Mouse (Mus musculus): Measurements from ENCODE around the gene Hhatl. TPM values are rescaled to one million over a fixed set of nuclear protein-coding genes. Genes with fewer than 3 reads are reported as not detected.
A peak's percentile ranks its signal among the peaks of the same experiment; 100 is the strongest.

Hhatl gene
- polyA plus RNA-seq, 1 experiment from 2014 or later: not detected

GRCm38 (mm10) chr9:121786359-121786758 is 5.9 kb downstream of the Hhatl start:
- H3K4me3 ChIP-seq (ENCODE audit: low read depth, low read length): no peak overlapping the region
- 95% methylated on average over 2 of the region's 2 CpGs for WGBS
- no peaks in the 10 kb centered on the region for H3K36me3 ChIP-seq (ENCODE audit: control insufficient read depth, insufficient read depth, low read length)
- ATAC-seq (ENCODE audit: low FRiP score) (no peak), DNase-seq (ENCODE audit: low spot score) (no peak)
- no peaks in the 10 kb centered on the region for H3K9me3 ChIP-seq (ENCODE audit: control insufficient read depth, low read length)
- no peaks in the 10 kb centered on the region for H3K4me1 ChIP-seq (replicated peaks; ENCODE audit: control insufficient read depth, insufficient read depth, low read length)
- H3K27ac ChIP-seq (ENCODE audit: low read depth, low read length): no peak overlapping the region
- H3K27me3 ChIP-seq (ENCODE audit: control insufficient read depth, insufficient read depth, low read length): no peaks in the 10 kb centered on the region
- H3K9ac ChIP-seq (ENCODE audit: low read depth, low read length): no peak overlapping the region
- H3K4me2 ChIP-seq (replicated peaks; ENCODE audit: low read depth, low read length): no peak overlapping the region

GRCm38 (mm10) chr9:121785261-121785660 is 7.0 kb downstream of the Hhatl start:
- Histone ChIP-seq H3K27me3 (ENCODE audit: control insufficient read depth, insufficient read depth, low read length) (no peaks in the 10 kb centered on the region), H3K4me1 (replicated peaks; ENCODE audit: control insufficient read depth, insufficient read depth, low read length) (no peaks in the 10 kb centered on the region), H3K4me2 (replicated peaks; ENCODE audit: low read depth, low read length) (no peak overlapping the region), H3K4me3 (ENCODE audit: low read depth, low read length) (no peak overlapping the region), H3K36me3 (ENCODE audit: control insufficient read depth, insufficient read depth, low read length) (no peaks in the 10 kb centered on the region), H3K9me3 (ENCODE audit: control insufficient read depth, low read length) (no peaks in the 10 kb centered on the region), H3K27ac (ENCODE audit: low read depth, low read length) (no peak overlapping the region), H3K9ac (ENCODE audit: low read depth, low read length) (no peak overlapping the region)
- DNase-seq (ENCODE audit: low spot score) (no peak), ATAC-seq (ENCODE audit: low FRiP score) (no peak)
- WGBS: 89% methylated on average over 8 of the region's 8 CpGs

- WGBS: 91% methylated on average over 12 of the region's 12 CpGs
- no peak overlapping the region for H3K9ac ChIP-seq (ENCODE audit: low read depth, low read length)
- DNase-seq (ENCODE audit: low spot score): no peak
- no peak overlapping the region for H3K27ac ChIP-seq (ENCODE audit: low read depth, low read length)
- H3K4me2 ChIP-seq (replicated peaks; ENCODE audit: low read depth, low read length): no peak overlapping the region
- no peaks in the 10 kb centered on the region for H3K36me3 ChIP-seq (ENCODE audit: control insufficient read depth, insufficient read depth, low read length)
- H3K4me3 ChIP-seq (ENCODE audit: low read depth, low read length): no peak overlapping the region
- 0 out of 2 replicates have a peak, but pooled peaks cover under 1% of the 10 kb centered on the region for H3K27me3 ChIP-seq (ENCODE audit: control insufficient read depth, insufficient read depth, low read length)
- ATAC-seq (ENCODE audit: low FRiP score): no peak
- H3K4me1 ChIP-seq (replicated peaks; ENCODE audit: control insufficient read depth, insufficient read depth, low read length): no peaks in the 10 kb centered on the region
- H3K9me3 ChIP-seq (ENCODE audit: control insufficient read depth, low read length): no peaks in the 10 kb centered on the region
Measured at GRCm38 (mm10) chr9:121784801-121785200, 7.5 kb downstream of the Hhatl start.

DNA sequence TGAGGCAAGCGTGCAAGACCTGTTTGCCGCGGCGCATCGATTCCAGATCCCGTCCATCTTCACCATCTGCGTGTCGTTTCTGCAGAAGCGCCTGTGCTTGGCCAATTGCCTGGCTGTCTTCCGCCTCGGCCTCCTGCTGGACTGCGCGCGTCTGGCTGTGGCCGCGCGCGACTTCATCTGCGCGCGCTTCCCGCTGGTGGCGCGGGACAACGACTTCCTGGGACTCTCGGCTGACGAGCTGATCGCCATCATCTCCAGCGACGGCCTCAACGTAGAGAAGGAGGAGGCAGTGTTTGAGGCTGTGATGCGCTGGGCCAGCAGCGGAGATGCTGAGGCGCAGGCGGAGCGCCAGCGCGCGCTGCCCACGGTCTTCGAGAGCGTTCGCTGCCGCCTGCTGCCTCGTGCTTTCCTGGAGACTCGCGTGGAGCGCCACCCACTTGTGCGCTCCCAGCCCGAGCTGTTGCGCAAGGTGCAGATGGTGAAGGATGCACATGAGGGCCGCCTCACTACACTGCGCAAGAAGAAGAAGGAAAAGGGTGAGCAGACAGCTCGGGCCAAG is 14.2 kb downstream of the Hhatl start:
- peak; percentile 50 for DNase-seq (ENCODE audit: low spot score)
- Histone ChIP-seq H3K4me3 (ENCODE audit: low read depth, low read length) (peak overlapping the region; percentile 26), H3K27ac (ENCODE audit: low read depth, low read length) (no peak overlapping the region), H3K4me2 (replicated peaks; ENCODE audit: low read depth, low read length) (peak overlapping the region; percentile 57), H3K4me1 (replicated peaks; ENCODE audit: control insufficient read depth, insufficient read depth, low read length) (no peaks in the 10 kb centered on the region; the same call in 1 of the 2 replicates), H3K36me3 (ENCODE audit: control insufficient read depth, insufficient read depth, low read length) (no peaks in the 10 kb centered on the region), H3K27me3 (ENCODE audit: control insufficient read depth, insufficient read depth, low read length) (peaks cover 33% of the 10 kb centered on the region), H3K9ac (ENCODE audit: low read depth, low read length) (no peak overlapping the region), H3K9me3 (ENCODE audit: control insufficient read depth, low read length) (no peaks in the 10 kb centered on the region)
- no peak for ATAC-seq (ENCODE audit: low FRiP score)
- 17% methylated on average over 54 of the region's 54 CpGs for WGBS

DNA sequence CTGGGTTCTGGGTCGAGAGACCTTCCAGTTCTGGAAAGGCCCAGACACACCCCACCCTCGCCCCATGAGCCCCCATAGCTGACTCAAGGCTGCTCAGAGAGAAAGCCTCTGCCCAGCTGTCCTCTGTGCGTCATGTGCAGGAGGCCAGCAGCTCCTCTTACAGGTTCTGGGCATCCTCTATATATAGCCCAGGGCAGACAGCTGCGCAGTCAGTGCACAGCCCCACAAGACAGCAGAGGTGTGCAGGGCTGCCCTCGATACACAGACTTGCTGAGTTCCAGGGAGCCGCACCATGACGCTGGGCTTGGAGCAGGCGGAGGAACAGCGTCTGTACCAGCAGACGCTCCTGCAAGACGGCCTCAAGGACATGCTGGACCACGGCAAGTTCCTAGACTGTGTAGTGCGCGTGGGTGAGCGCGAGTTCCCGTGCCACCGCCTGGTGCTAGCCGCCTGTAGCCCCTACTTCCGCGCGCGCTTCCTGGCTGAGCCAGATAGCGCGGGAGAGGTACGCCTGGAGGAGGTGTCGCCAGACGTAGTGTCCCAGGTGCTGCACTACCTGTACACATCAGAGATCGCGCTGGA is 14.7 kb downstream of the Hhatl start, which contains the start of gene Klhl40:
Gene Klhl40 (plus strand): TSS at position 124 of the 582 bp plus-strand sequence.
- H3K27me3 ChIP-seq (ENCODE audit: control insufficient read depth, insufficient read depth, low read length): peaks cover 33% of the 10 kb centered on the region
- DNase-seq (ENCODE audit: low spot score) (no peak), ATAC-seq (ENCODE audit: low FRiP score) (no peak; the same call in 1 of the 2 replicates)
- H3K36me3 ChIP-seq (ENCODE audit: control insufficient read depth, insufficient read depth, low read length): no peaks in the 10 kb centered on the region
- no peaks in the 10 kb centered on the region for H3K9me3 ChIP-seq (ENCODE audit: control insufficient read depth, low read length)
- H3K4me3 ChIP-seq (ENCODE audit: low read depth, low read length): peak within 1 kb of the TSS; percentile 26
- H3K4me1 ChIP-seq (replicated peaks; ENCODE audit: control insufficient read depth, insufficient read depth, low read length): no peaks in the 10 kb centered on the region; the same call in 1 of the 2 replicates
- no peak within 1 kb of the TSS for H3K27ac ChIP-seq (ENCODE audit: low read depth, low read length)
- H3K4me2 ChIP-seq (replicated peaks; ENCODE audit: low read depth, low read length): peak within 1 kb of the TSS; percentile 57
- no peak within 1 kb of the TSS for H3K9ac ChIP-seq (ENCODE audit: low read depth, low read length)
- 21% methylated on average over 30 of the region's 30 CpGs for WGBS

- Histone ChIP-seq H3K4me1 (replicated peaks; ENCODE audit: control insufficient read depth, insufficient read depth, low read length) (no peaks in the 10 kb centered on the region; the same call in 1 of the 2 replicates), H3K4me2 (replicated peaks; ENCODE audit: low read depth, low read length) (no peak overlapping the region), H3K9ac (ENCODE audit: low read depth, low read length) (no peak overlapping the region), H3K27ac (ENCODE audit: low read depth, low read length) (no peak overlapping the region), H3K4me3 (ENCODE audit: low read depth, low read length) (no peak overlapping the region), H3K27me3 (ENCODE audit: control insufficient read depth, insufficient read depth, low read length) (peaks cover 33% of the 10 kb centered on the region), H3K36me3 (ENCODE audit: control insufficient read depth, insufficient read depth, low read length) (no peaks in the 10 kb centered on the region), H3K9me3 (ENCODE audit: control insufficient read depth, low read length) (no peaks in the 10 kb centered on the region)
- DNase-seq (ENCODE audit: low spot score) (no peak), ATAC-seq (ENCODE audit: low FRiP score) (no peak)
- WGBS: 87% methylated on average over 7 of the region's 7 CpGs
Measured at GRCm38 (mm10) chr9:121776511-121776910, 15.8 kb downstream of the Hhatl start.

GRCm38 (mm10) chr9:121775951-121776350 is 16.4 kb downstream of the Hhatl start:
- 83% methylated on average over 10 of the region's 10 CpGs for WGBS
- Histone ChIP-seq H3K36me3 (ENCODE audit: control insufficient read depth, insufficient read depth, low read length) (no peaks in the 10 kb centered on the region), H3K4me2 (replicated peaks; ENCODE audit: low read depth, low read length) (no peak overlapping the region), H3K4me3 (ENCODE audit: low read depth, low read length) (no peak overlapping the region), H3K9me3 (ENCODE audit: control insufficient read depth, low read length) (no peaks in the 10 kb centered on the region), H3K4me1 (replicated peaks; ENCODE audit: control insufficient read depth, insufficient read depth, low read length) (no peaks in the 10 kb centered on the region; the same call in 1 of the 2 replicates), H3K27me3 (ENCODE audit: control insufficient read depth, insufficient read depth, low read length) (peaks cover 33% of the 10 kb centered on the region), H3K27ac (ENCODE audit: low read depth, low read length) (no peak overlapping the region), H3K9ac (ENCODE audit: low read depth, low read length) (no peak overlapping the region)
- ATAC-seq (ENCODE audit: low FRiP score): no peak
- no peak for DNase-seq (ENCODE audit: low spot score)

GRCm38 (mm10) chr9:121772412-121772811 is 19.9 kb downstream of the Hhatl start:
- no peak for DNase-seq (ENCODE audit: low spot score)
- H3K9me3 ChIP-seq (ENCODE audit: control insufficient read depth, low read length): no peaks in the 10 kb centered on the region
- no peak overlapping the region for H3K4me2 ChIP-seq (replicated peaks; ENCODE audit: low read depth, low read length)
- no peak overlapping the region for H3K9ac ChIP-seq (ENCODE audit: low read depth, low read length)
- peaks cover 10% of the 10 kb centered on the region for H3K27me3 ChIP-seq (ENCODE audit: control insufficient read depth, insufficient read depth, low read length)
- ATAC-seq (ENCODE audit: low FRiP score): no peak
- H3K4me3 ChIP-seq (ENCODE audit: low read depth, low read length): no peak overlapping the region
- H3K27ac ChIP-seq (ENCODE audit: low read depth, low read length): no peak overlapping the region
- peaks cover 4% of the 10 kb centered on the region; the same call in 1 of the 2 replicates for H3K36me3 ChIP-seq (ENCODE audit: control insufficient read depth, insufficient read depth, low read length)
- no peaks in the 10 kb centered on the region for H3K4me1 ChIP-seq (replicated peaks; ENCODE audit: control insufficient read depth, insufficient read depth, low read length)
- WGBS: 80% methylated on average over 5 of the region's 5 CpGs

Measured in hindbrain, embryonic 11.5 days (tissue).